Mouse (Mus musculus): ENCODE data around the gene Atp6v0d1. TPM values are rescaled to one million over a fixed set of nuclear protein-coding genes. Genes with fewer than 3 reads are reported as not detected.
"Not testable (repeated sequence)": the region's sequence is repeated elsewhere in the genome, so short reads cannot be mapped to it uniquely, and the experiment has no call there.

Gene Atp6v0d1
- total RNA-seq, 1 experiment: 85.5 TPM

DNA sequence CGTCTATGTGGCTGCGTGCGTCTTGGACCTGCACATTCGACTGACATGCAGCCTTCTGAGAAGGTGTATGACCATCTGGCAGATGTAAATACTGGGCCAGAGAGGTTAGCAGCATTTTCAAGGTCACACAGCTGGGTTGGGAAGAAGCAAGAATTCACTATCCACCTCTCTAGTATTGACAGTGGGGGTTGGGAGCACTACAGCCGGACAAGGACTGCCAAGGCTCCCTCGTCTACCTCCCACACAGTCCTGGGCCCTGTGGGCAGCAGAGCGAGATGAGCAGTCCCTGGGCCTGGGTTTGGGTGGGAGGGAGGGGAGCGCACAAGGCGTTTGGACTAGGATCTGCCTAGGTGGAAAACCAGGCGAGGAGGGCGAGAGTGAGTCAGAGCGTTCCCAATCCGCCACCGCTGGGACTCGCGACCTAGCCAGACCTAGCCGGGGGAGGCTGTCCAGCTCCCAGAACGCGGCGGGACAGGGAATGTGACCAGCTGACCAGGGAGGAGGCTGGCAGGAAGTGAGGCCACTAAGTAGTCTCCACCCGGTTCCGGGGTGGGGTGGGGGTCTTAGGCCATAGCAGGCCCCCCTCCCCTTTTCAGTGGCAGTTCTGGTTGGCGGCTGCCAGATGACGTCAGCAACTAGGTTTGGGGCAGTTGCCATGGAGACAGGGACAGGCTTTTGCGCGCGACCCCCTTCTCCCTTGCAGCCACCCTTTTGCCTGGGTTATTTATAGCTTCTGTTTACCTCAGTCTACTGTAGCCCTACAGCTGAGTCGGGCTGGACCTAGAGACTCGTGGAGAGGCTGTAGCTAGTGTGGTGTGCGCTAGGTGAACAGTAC lies 40.6 kb upstream of the Atp6v0d1 start:
- Histone ChIP-seq H3K4me1 (ENCODE audit: control insufficient read depth in 2 of 2, insufficient read depth in 2 of 2, low read length in 2 of 2, poor library complexity in 1 of 2) (peaks cover 0 to 15% of the 10 kb centered on the region in 2 experiments; a peak in 2 of 4 replicates), H3K9me3 (ENCODE audit: control insufficient read depth, insufficient read depth, low read depth, low read length) (no peaks in the 10 kb centered on the region), H3K4me3 (ENCODE audit: insufficient read depth in 1 of 2, low read depth in 1 of 2, low read length in 2 of 2, poor library complexity in 1 of 2, severe bottlenecking in 1 of 2) (peak overlapping the region; percentile 92 to 94), H3K36me3 (ENCODE audit: control insufficient read depth, insufficient read depth, low read length, poor library complexity, severe bottlenecking) (no peaks in the 10 kb centered on the region), H3K9ac (ENCODE audit: insufficient read depth, low read depth, low read length, poor library complexity, severe bottlenecking) (peak overlapping the region; percentile 11; the same call in 1 of the 2 replicates), H3K27ac (ENCODE audit: insufficient read depth, low read depth, low read length, poor library complexity, severe bottlenecking) (no peak overlapping the region)
- in situ Hi-C loops (cut with MboI; ENCODE audit: low sequenced_read_pairs in 2 of 2, unreplicated experiment in 2 of 2): no loop called here
- TF ChIP-seq HCFC1 (IDR thresholded peaks at IDR 0.05; ENCODE audit: borderline replicate concordance, insufficient read depth, low read length): no peak
- TF ChIP-seq ZC3H11A (IDR thresholded peaks at IDR 0.05; ENCODE audit: borderline replicate concordance, low read depth, low read length): no peak
- TF ChIP-seq CHD2 (IDR thresholded peaks at IDR 0.05; ENCODE audit: low read depth, low read length): no peak
- TF ChIP-seq MAFK (IDR thresholded peaks at IDR 0.05; ENCODE audit: insufficient read depth, low read depth, low read length): no peak
- peak; percentile 52 for DNase-seq (ENCODE audit: low read depth, low spot score)

DNA sequence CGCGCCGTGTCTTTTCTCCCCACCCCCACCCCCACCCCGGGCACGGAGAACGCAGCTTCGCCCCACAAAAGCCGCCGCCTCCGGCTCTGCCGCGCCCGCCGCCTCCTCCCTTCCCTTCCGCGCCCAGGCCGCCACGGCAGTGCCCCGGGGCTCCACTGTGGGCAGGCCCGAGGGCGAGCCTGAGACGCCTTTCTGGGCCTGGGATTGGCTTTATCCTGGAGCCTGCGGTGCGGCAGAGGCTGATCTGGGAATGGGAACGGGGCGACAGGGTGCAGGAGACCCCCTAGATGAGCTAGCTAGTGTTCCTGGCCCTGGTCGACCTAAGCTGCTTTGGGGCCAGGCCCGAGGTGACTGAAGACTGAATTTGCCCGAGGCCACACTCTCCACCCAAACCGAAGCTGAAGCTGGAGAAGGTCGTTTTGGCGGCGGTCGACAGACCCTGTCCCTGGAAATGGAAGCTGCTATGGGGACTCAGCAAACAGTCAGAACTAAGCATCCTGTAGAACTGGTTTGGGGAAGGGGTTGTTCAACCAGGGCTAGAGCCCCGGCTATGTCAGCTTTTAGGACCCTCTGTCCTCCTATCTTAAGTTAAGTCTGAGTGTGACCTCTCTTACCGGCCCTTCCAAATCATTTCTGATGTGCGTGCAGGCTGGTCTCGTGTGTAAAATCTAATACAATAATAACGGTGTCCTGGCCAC lies 39.8 kb upstream of the Atp6v0d1 start:
- TF ChIP-seq ZC3H11A (IDR thresholded peaks at IDR 0.05; ENCODE audit: borderline replicate concordance, low read depth, low read length) (no peak), MAFK (IDR thresholded peaks at IDR 0.05; ENCODE audit: insufficient read depth, low read depth, low read length) (no peak), CHD2 (IDR thresholded peaks at IDR 0.05; ENCODE audit: low read depth, low read length) (no peak), ZNF384 (IDR thresholded peaks at IDR 0.05; ENCODE audit: low read depth, low read length) (no peak), HCFC1 (IDR thresholded peaks at IDR 0.05; ENCODE audit: borderline replicate concordance, insufficient read depth, low read length) (no peak)
- H3K4me1 ChIP-seq (ENCODE audit: control insufficient read depth in 2 of 2, insufficient read depth in 2 of 2, low read length in 2 of 2, poor library complexity in 1 of 2): peaks cover 0 to 15% of the 10 kb centered on the region in 2 experiments; a peak in 2 of 4 replicates
- H3K9me3 ChIP-seq (ENCODE audit: control insufficient read depth, insufficient read depth, low read depth, low read length): no peaks in the 10 kb centered on the region
- in situ Hi-C loops (cut with MboI; ENCODE audit: low sequenced_read_pairs in 2 of 2, unreplicated experiment in 2 of 2): no loop called here
- peak overlapping the region; percentile 82 for H3K9ac ChIP-seq (ENCODE audit: insufficient read depth, low read depth, low read length, poor library complexity, severe bottlenecking)
- H3K4me3 ChIP-seq (ENCODE audit: insufficient read depth in 1 of 2, low read depth in 1 of 2, low read length in 2 of 2, poor library complexity in 1 of 2, severe bottlenecking in 1 of 2): peak overlapping the region; percentile 92 to 94
- no peak for DNase-seq (ENCODE audit: low read depth, low spot score)
- H3K36me3 ChIP-seq (ENCODE audit: control insufficient read depth, insufficient read depth, low read length, poor library complexity, severe bottlenecking): no peaks in the 10 kb centered on the region
- no peak overlapping the region for H3K27ac ChIP-seq (ENCODE audit: insufficient read depth, low read depth, low read length, poor library complexity, severe bottlenecking)

DNA sequence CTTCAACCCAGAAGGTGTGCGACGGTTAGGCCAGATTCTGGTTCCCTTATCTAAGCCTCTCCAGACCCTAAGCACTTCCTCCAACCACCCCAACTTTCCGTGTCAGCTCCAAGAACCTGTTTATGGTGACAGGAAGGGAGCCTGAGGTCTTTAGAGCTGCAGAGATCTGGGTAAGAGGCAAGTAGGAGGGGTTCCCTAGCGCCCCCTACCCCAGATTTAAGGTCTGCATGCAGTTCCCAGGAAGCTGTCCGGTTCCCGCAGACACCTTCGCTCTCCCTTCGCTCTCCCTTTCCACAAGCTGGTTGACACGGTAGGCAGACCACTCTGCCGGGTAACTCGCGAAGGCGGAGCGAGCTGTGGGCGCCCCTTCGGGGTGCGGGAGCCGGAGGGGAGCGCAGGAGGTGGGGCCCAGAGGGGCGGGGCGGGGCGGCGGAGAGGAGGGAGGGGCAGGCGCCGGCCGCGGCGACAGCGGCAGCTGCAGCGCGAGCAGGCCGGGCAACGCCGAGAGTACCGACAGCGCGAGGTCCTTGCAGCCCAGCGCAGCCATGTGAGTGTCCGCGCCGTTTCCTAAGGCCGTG lies 39.0 kb upstream of the Atp6v0d1 start, which contains the start of gene Ripor1:
Ripor1 (plus strand) TSS at position 452 of the 578 bp plus-strand sequence.
- H3K27ac ChIP-seq (ENCODE audit: insufficient read depth, low read depth, low read length, poor library complexity, severe bottlenecking): no peak within 1 kb of the TSS
- H3K9ac ChIP-seq (ENCODE audit: insufficient read depth, low read depth, low read length, poor library complexity, severe bottlenecking): peak within 1 kb of the TSS; percentile 82
- peak; percentile 69 for DNase-seq (ENCODE audit: low read depth, low spot score)
- TF ChIP-seq ZC3H11A (IDR thresholded peaks at IDR 0.05; ENCODE audit: borderline replicate concordance, low read depth, low read length): no peak
- TF ChIP-seq HCFC1 (IDR thresholded peaks at IDR 0.05; ENCODE audit: borderline replicate concordance, insufficient read depth, low read length): peak; percentile 43; the same call in 1 of the 2 replicates
- peaks cover 0 to 15% of the 10 kb centered on the region in 2 experiments; a peak in 2 of 4 replicates for H3K4me1 ChIP-seq (ENCODE audit: control insufficient read depth in 2 of 2, insufficient read depth in 2 of 2, low read length in 2 of 2, poor library complexity in 1 of 2)
- H3K4me3 ChIP-seq (ENCODE audit: insufficient read depth in 1 of 2, low read depth in 1 of 2, low read length in 2 of 2, poor library complexity in 1 of 2, severe bottlenecking in 1 of 2): peak within 1 kb of the TSS; percentile 92 to 94
- H3K9me3 ChIP-seq (ENCODE audit: control insufficient read depth, insufficient read depth, low read depth, low read length): no peaks in the 10 kb centered on the region
- in situ Hi-C loops (cut with MboI; ENCODE audit: low sequenced_read_pairs in 2 of 2, unreplicated experiment in 2 of 2): no loop called here
- H3K36me3 ChIP-seq (ENCODE audit: control insufficient read depth, insufficient read depth, low read length, poor library complexity, severe bottlenecking): no peaks in the 10 kb centered on the region

DNA sequence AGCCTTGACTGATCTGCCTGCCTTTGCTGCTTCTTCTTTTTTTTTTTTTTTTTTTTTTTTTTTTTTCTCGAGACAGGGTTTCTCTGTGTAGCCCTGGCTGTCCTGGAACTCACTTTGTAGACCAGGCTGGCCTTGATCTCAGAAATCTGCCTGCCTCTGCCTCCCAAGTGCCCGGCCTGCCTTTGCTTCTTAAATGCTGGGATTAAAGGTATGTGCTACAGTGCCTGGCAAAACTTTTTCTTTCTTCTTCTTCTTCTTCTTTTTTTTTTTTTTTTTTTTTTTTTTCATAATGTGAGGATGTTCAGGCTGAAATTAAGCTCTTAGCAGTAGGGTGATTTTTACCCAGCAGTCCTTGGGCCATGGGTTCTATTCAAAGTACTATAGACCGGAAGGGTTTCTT lies 36.7 kb upstream of the Atp6v0d1 start:
- H3K36me3 ChIP-seq (ENCODE audit: control insufficient read depth, insufficient read depth, low read length, poor library complexity, severe bottlenecking); DNase-seq (ENCODE audit: low read depth, low spot score); H3K27ac ChIP-seq (ENCODE audit: insufficient read depth, low read depth, low read length, poor library complexity, severe bottlenecking); H3K9ac ChIP-seq (ENCODE audit: insufficient read depth, low read depth, low read length, poor library complexity, severe bottlenecking); H3K9me3 ChIP-seq (ENCODE audit: control insufficient read depth, insufficient read depth, low read depth, low read length); in situ Hi-C loops (cut with MboI; ENCODE audit: low sequenced_read_pairs in 2 of 2, unreplicated experiment in 2 of 2); H3K4me3 ChIP-seq (ENCODE audit: insufficient read depth in 1 of 2, low read depth in 1 of 2, low read length in 2 of 2, poor library complexity in 1 of 2, severe bottlenecking in 1 of 2): not testable (repeated sequence)
- TF ChIP-seq ZNF384 (IDR thresholded peaks at IDR 0.05; ENCODE audit: low read depth, low read length): peak; percentile 21; the same call in 1 of the 2 replicates
- H3K4me1 ChIP-seq (ENCODE audit: control insufficient read depth in 2 of 2, insufficient read depth in 2 of 2, low read length in 2 of 2, poor library complexity in 1 of 2): peaks cover 0 to 13% of the 10 kb centered on the region in 2 experiments; a peak in 2 of 4 replicates

Data from ES-E14 (cell line).